ENCODE assay signal across 9 mouse cellular contexts in genomic region chr11:65162767-65163120, GRCm38 (mm10). TPM values are rescaled to one million over a fixed set of nuclear protein-coding genes. Genes with fewer than 3 reads are reported as not detected.
DNase-seq lines count a peak whose midpoint lies in the region; ATAC-seq and TF ChIP-seq lines count a peak whose summit lies in the region.
"Had no signal": no experiment of that assay in that cellular context is flagged by ENCODE, and none has a peak within 500 bp of the region (broad histone marks: within the 10 kb centered on the region; RNA-seq: fewer than 3 reads in every experiment).

Gene Arhgap44 (minus strand): TSS chr11:65162961.

- H3K36me3 ChIP-seq in intestine, postnatal 0 days (ENCODE audit: control insufficient read depth, insufficient read depth) = no peaks in the 10 kb centered on the region
- H3K36me3 ChIP-seq in midbrain, embryonic 13.5 days = no peaks in the 10 kb centered on the region
- no peaks in the 10 kb centered on the region for H3K36me3 ChIP-seq in stomach, postnatal 0 days (ENCODE audit: control insufficient read depth, insufficient read depth, low read length)

- no peak for TF ChIP-seq EP300 in stomach, postnatal 0 days (optimal IDR thresholded peaks at IDR 0.05)

- peak; percentile 26 to 39 for DNase-seq in adrenal gland, postnatal 4 days (ENCODE audit: low spot score in 2 of 2)
- peak; percentile 87 for DNase-seq in embryo, embryonic 11 days
- DNase-seq in gastrocnemius, postnatal 4 days (ENCODE audit: low spot score in 2 of 2) = peak; percentile 29 to 63
- peak; percentile 75 for DNase-seq in left cerebral cortex, postnatal 4 days
- peak; percentile 80 for DNase-seq in stomach, postnatal 0 days (ENCODE audit: low spot score)
- DNase-seq in spleen, postnatal 4 days (ENCODE audit: low spot score in 2 of 2) = no peak

- H3K4me3 ChIP-seq in intestine, postnatal 0 days (ENCODE audit: low read depth, low read length) = peak within 1 kb of the TSS; percentile 74
- H3K4me3 ChIP-seq in midbrain, embryonic 13.5 days (replicated peaks) = peak within 1 kb of the TSS; percentile 84
- H3K4me3 ChIP-seq in stomach, postnatal 0 days (ENCODE audit: low read depth, low read length) = peak within 1 kb of the TSS; percentile 80

- no peaks in the 10 kb centered on the region for H3K4me1 ChIP-seq in intestine, postnatal 0 days (replicated peaks; ENCODE audit: control insufficient read depth, insufficient read depth, low read length)
- peaks cover 17% of the 10 kb centered on the region for H3K4me1 ChIP-seq in midbrain, embryonic 13.5 days (replicated peaks)
- no peaks in the 10 kb centered on the region for H3K4me1 ChIP-seq in stomach, postnatal 0 days (replicated peaks; ENCODE audit: control insufficient read depth, insufficient read depth)

- peak within 1 kb of the TSS; percentile 65 for H3K9ac ChIP-seq in intestine, postnatal 0 days (ENCODE audit: low read depth, low read length)
- peak within 1 kb of the TSS; percentile 88 for H3K9ac ChIP-seq in midbrain, embryonic 13.5 days (replicated peaks)
- H3K9ac ChIP-seq in stomach, postnatal 0 days (ENCODE audit: low read length) = peak within 1 kb of the TSS; percentile 72

- ATAC-seq in intestine, postnatal 0 days = peak; percentile 41; the same call in 1 of the 2 replicates
- ATAC-seq in midbrain, embryonic 13.5 days = peak; percentile 97
- ATAC-seq in stomach, postnatal 0 days (ENCODE audit: low FRiP score, low TSS enrichment) = peak; percentile 84

- no peak within 1 kb of the TSS for H3K27ac ChIP-seq in intestine, postnatal 0 days (ENCODE audit: low read depth, low read length)
- peak within 1 kb of the TSS; percentile 77 for H3K27ac ChIP-seq in midbrain, embryonic 13.5 days
- H3K27ac ChIP-seq in stomach, postnatal 0 days (replicated peaks) = no peak within 1 kb of the TSS
- H3K27ac ChIP-seq: macrophage had no signal

- peaks cover 5% of the 10 kb centered on the region; the same call in 1 of the 2 replicates for H3K27me3 ChIP-seq in intestine, postnatal 0 days (replicated peaks; ENCODE audit: control insufficient read depth, insufficient read depth, low read length)
- H3K27me3 ChIP-seq in midbrain, embryonic 13.5 days = peaks cover 9% of the 10 kb centered on the region; the same call in 1 of the 2 replicates
- no peaks in the 10 kb centered on the region for H3K27me3 ChIP-seq in stomach, postnatal 0 days (ENCODE audit: control insufficient read depth, insufficient read depth, low read length)

- 0% methylated on average over 21 of the region's 27 CpGs for WGBS in intestine, postnatal 0 days
- WGBS in midbrain, embryonic 13.5 days = under 1% methylated on average over 27 of the region's 27 CpGs
- whole genome bisulfite sequencing in stomach, postnatal 0 days = 0% methylated on average over 26 of the region's 27 CpGs

- peak within 1 kb of the TSS; percentile 95 for H3K4me2 ChIP-seq in intestine, postnatal 0 days (replicated peaks; ENCODE audit: low read depth)
- peak within 1 kb of the TSS; percentile 83 for H3K4me2 ChIP-seq in midbrain, embryonic 13.5 days (replicated peaks)
- H3K4me2 ChIP-seq in stomach, postnatal 0 days (replicated peaks; ENCODE audit: low read depth) = peak within 1 kb of the TSS; percentile 97

- H3K9me3 ChIP-seq in intestine, postnatal 0 days (ENCODE audit: control insufficient read depth) = no peaks in the 10 kb centered on the region
- no peaks in the 10 kb centered on the region for H3K9me3 ChIP-seq in midbrain, embryonic 13.5 days
- no peaks in the 10 kb centered on the region for H3K9me3 ChIP-seq in stomach, postnatal 0 days (ENCODE audit: control insufficient read depth, low read length)

- TF ChIP-seq CTCF in intestine, postnatal 0 days (IDR thresholded peaks at IDR 0.05; ENCODE audit: low read depth) = no peak
- TF ChIP-seq CTCF in stomach, postnatal 0 days (IDR thresholded peaks at IDR 0.05; ENCODE audit: low read depth) = no peak

- intact Hi-C loops in left cerebral cortex, postnatal 4 days (cut with DNase I) = no loop called here

RNA-seq across cellular contexts. Expression of gene Arhgap44, which starts in this region (rescaled TPM):
- total RNA-seq in adrenal gland, postnatal 4 days (2021) = 10 to 100 TPM in 1 of 2 experiments, 1 to 10 TPM in 1; 9.5 to 11.0 TPM
- 1 to 10 TPM; 8.2 to 8.3 TPM for total RNA-seq in gastrocnemius, postnatal 4 days (2021)
- polyA plus RNA-seq in intestine, postnatal 0 days (2015; fragmentation: Nextera tagmentation; extraction: Ambion mirVana) = 10.2 and 11.1 TPM in 2 replicates
- 10 to 100 TPM; 64.0 to 68.3 TPM for total RNA-seq in left cerebral cortex, postnatal 4 days (2021)
- polyA plus RNA-seq in midbrain, embryonic 13.5 days (2015; fragmentation: Nextera tagmentation; extraction: Ambion mirVana) = 7.2 and 9.3 TPM in 2 replicates
- polyA plus RNA-seq in stomach, postnatal 0 days (2015; fragmentation: Nextera tagmentation; extraction: Ambion mirVana) = 2.9 and 3.1 TPM in 2 replicates
- polyA plus RNA-seq: macrophage had no signal

Comparison
In these comparisons a context has a peak if more than half of its experiments do, and no peak if none do; other contexts are left out.
1. RNA of gene Arhgap44 (total RNA-seq): 64.0 to 68.3 TPM in left cerebral cortex, postnatal 4 days; 9.5 to 11.0 TPM in adrenal gland, postnatal 4 days and 8.2 to 8.3 TPM in gastrocnemius, postnatal 4 days; every median in the first group is over 4 times any median in the second.
2. DNase-seq: peak in adrenal gland, postnatal 4 days (2 of 2), embryo, embryonic 11 days (single experiment), gastrocnemius, postnatal 4 days (2 of 2), left cerebral cortex, postnatal 4 days (single experiment) and stomach, postnatal 0 days (single experiment); none in spleen, postnatal 4 days (0 of 2).
3. ATAC-seq: peak in every context shown above with its lines; median percentile 97 in midbrain, embryonic 13.5 days; 84 in stomach, postnatal 0 days; 41 in intestine, postnatal 0 days.
4. Peak in every context shown above with its lines, with median percentiles within 50 percentile points of each other: H3K4me2 ChIP-seq, H3K4me3 ChIP-seq and H3K9ac ChIP-seq.